Mouse (Mus musculus) brain, embryonic 14.5 days (tissue): ENCODE results near the gene Gm28374. TPM values are rescaled to one million over a fixed set of nuclear protein-coding genes. Genes with fewer than 3 reads are reported as not detected.

ENCODE experiments used
- DNase-seq: peaks from one replicate; pipeline ENCODE4 v3.0.0-alpha.2; 2011; ENCODE audit warnings: low read depth
- CTCF ChIP-seq: fragments of 200-500 bp; IDR thresholded peaks from 2 replicates; pipeline ENCODE4 v1.5.1; 2012; ENCODE audit warnings: inconsistent platforms, mild to moderate bottlenecking, moderate library complexity, borderline replicate concordance; ENCODE audit not compliant: insufficient read depth, insufficient read length; ENCODE audit errors: extremely low read depth
- POLR2A ChIP-seq: fragments of 200-500 bp; IDR thresholded peaks from 2 replicates; pipeline ENCODE4 v1.6.1; 2012; ENCODE audit warnings: mild to moderate bottlenecking, inconsistent platforms, borderline replicate concordance; ENCODE audit not compliant: poor library complexity, insufficient read depth, insufficient read length, severe bottlenecking; ENCODE audit errors: extremely low read depth
- polyA plus RNA-seq: library from polyadenylated mRNA; depleted of rRNA; stranded (reverse); fragments of >200 nt; gene quantifications from 2 replicates; pipeline ENCODE4 v1.2.3, GENCODE M21; 2012

The Gm28374 gene
- polyA plus RNA-seq, 1 experiment, result 3.1 TPM

- no peak for TF ChIP-seq POLR2A
- DNase-seq, result no peak
These were observed 34.2 kb upstream of the Gm28374 start for GRCm38 (mm10) chr19:6116113-6116850.

GRCm38 (mm10) chr19:6113116-6113515 lies 31.1 kb upstream of the Gm28374 start:
- TF ChIP-seq CTCF (no peak), POLR2A (no peak)
- DNase-seq, result no peak

- TF ChIP-seq POLR2A (no peak), CTCF (no peak)
- no peak for DNase-seq
These were observed 23.5 kb upstream of the Gm28374 start, which contains the start of gene Naaladl1 for GRCm38 (mm10) chr19:6105586-6105985. Gene Naaladl1 (plus strand): TSS chr19:6105782.

- no peak for DNase-seq
- TF ChIP-seq POLR2A (no peak), CTCF (no peak)
These were observed 22.4 kb upstream of the Gm28374 start for GRCm38 (mm10) chr19:6104476-6104875.

GRCm38 (mm10) chr19:6102169-6102853 lies 20.3 kb upstream of the Gm28374 start:
- TF ChIP-seq POLR2A (no peak), CTCF (no peak)
- no peak for DNase-seq

GRCm38 (mm10) chr19:6101186-6101585 lies 19.1 kb upstream of the Gm28374 start:
- DNase-seq, result no peak
- TF ChIP-seq POLR2A (no peak), CTCF (no peak)

- TF ChIP-seq CTCF, result no peak
- TF ChIP-seq POLR2A, result no peak
- DNase-seq, result no peak
These were observed 15.8 kb upstream of the Gm28374 start for GRCm38 (mm10) chr19:6097847-6098246.

- TF ChIP-seq CTCF (no peak), POLR2A (no peak)
- no peak for DNase-seq
These were observed 12.1 kb upstream of the Gm28374 start, which contains the start of gene AC131692.1 for GRCm38 (mm10) chr19:6094119-6094518. Gene AC131692.1 (plus strand): TSS chr19:6094419.

- TF ChIP-seq POLR2A (no peak), CTCF (no peak)
- no peak for DNase-seq
These were observed 6.8 kb upstream of the Gm28374 start for GRCm38 (mm10) chr19:6088841-6089240.

GRCm38 (mm10) chr19:6085417-6085879 lies 3.4 kb upstream of the Gm28374 start:
- peak; percentile 82 for DNase-seq
- TF ChIP-seq POLR2A (no peak), CTCF (no peak)

- peak; percentile 51; the same call in 1 of the 2 replicates for TF ChIP-seq POLR2A
- no peak for TF ChIP-seq CTCF
- DNase-seq, result peak; percentile 99
These were observed 2.6 kb upstream of the Gm28374 start, which contains the start of the genes Zfpl1 and Cdca5 for GRCm38 (mm10) chr19:6084478-6085248. Gene Zfpl1 (minus strand): TSS chr19:6084956. Gene Cdca5 (plus strand): TSS chr19:6084983.

- TF ChIP-seq CTCF (no peak), POLR2A (no peak)
- DNase-seq, result no peak
These were observed 2.0 kb downstream of the Gm28374 start, which contains the start of gene Tmem262 for GRCm38 (mm10) chr19:6079983-6080480. Gene Tmem262 (plus strand): TSS chr19:6080033.
